ENCODE assay signal across 8 mouse cellular contexts in genomic region chr6:56703931-56704900, GRCm38 (mm10). TPM values are rescaled to one million over a fixed set of nuclear protein-coding genes. Genes with fewer than 3 reads are reported as not detected.
A peak's percentile ranks its signal among the peaks of the same experiment; 100 is the strongest.
DNase-seq lines count a peak whose midpoint lies in the region; ATAC-seq lines count a peak whose summit lies in the region.

Lsm5 (minus strand) TSS chr6:56704710.

- ATAC-seq in intestine, embryonic 14.5 days (replicated peaks; ENCODE audit: low FRiP score, low TSS enrichment, low read depth) = peak; percentile 92

- under 1% methylated on average over 46 of the region's 46 CpGs for WGBS in intestine, embryonic 14.5 days

- no peaks in the 10 kb centered on the region for H3K9me3 ChIP-seq in intestine, embryonic 14.5 days (ENCODE audit: control insufficient read depth, low read length)

- peak within 1 kb of the TSS; percentile 84 for H3K4me3 ChIP-seq in intestine, embryonic 14.5 days (ENCODE audit: low read depth, low read length)

- H3K36me3 ChIP-seq in intestine, embryonic 14.5 days (ENCODE audit: control insufficient read depth, insufficient read depth, low read length) = no peaks in the 10 kb centered on the region

- peak; percentile 88 to 96 for DNase-seq in adrenal gland, adult (ENCODE audit: inconsistent age in 2 of 2, low spot score in 1 of 2)
- peak; percentile 96 for DNase-seq in embryo, embryonic 10.5 days (ENCODE audit: low spot score)
- peak; percentile 75 for DNase-seq in gastrocnemius, postnatal 14 days
- peak; percentile 88 for DNase-seq in intestine, embryonic 14.5 days (ENCODE audit: low spot score)
- DNase-seq in left cerebral cortex, postnatal 14 days (ENCODE audit: low spot score in 2 of 2) = peak; percentile 89 to 90
- peak; percentile 95 for DNase-seq in mesoderm, embryonic 11.5 days (ENCODE audit: low read depth, low spot score)
- peak; percentile 72 to 81 for DNase-seq in right cerebral cortex, postnatal 36 days (ENCODE audit: low spot score in 2 of 2)
- peak; percentile 84 for DNase-seq in yolk sac, embryonic 10.5 days (ENCODE audit: low spot score)

- H3K27ac ChIP-seq in intestine, embryonic 14.5 days (ENCODE audit: low read depth) = no peak within 1 kb of the TSS

- H3K4me2 ChIP-seq in intestine, embryonic 14.5 days (ENCODE audit: low read length) = peak within 1 kb of the TSS; percentile 83

- peak within 1 kb of the TSS; percentile 64 for H3K9ac ChIP-seq in intestine, embryonic 14.5 days (ENCODE audit: low read length)

- no peaks in the 10 kb centered on the region for H3K27me3 ChIP-seq in intestine, embryonic 14.5 days (replicated peaks; ENCODE audit: control insufficient read depth, insufficient read depth, low read length)

- H3K4me1 ChIP-seq in intestine, embryonic 14.5 days (replicated peaks; ENCODE audit: control insufficient read depth, insufficient read depth, low read length) = peaks cover 5% of the 10 kb centered on the region; the same call in 1 of the 2 replicates

- intact Hi-C loops in gastrocnemius, postnatal 14 days (cut with DNase I; ENCODE audit: low total_unique reads) = no loop called here
- intact Hi-C loops in left cerebral cortex, postnatal 14 days (cut with DNase I) = no loop called here

RNA-seq across cellular contexts. Expression of gene Lsm5, which starts in this region (rescaled TPM):
- 10 to 100 TPM; 15.9 to 17.0 TPM for total RNA-seq in gastrocnemius, postnatal 14 days (2021)
- polyA plus RNA-seq in intestine, embryonic 14.5 days (2014; fragmentation: Nextera tagmentation; extraction: Ambion mirVana) = 146 TPM in 2 replicates
- total RNA-seq in left cerebral cortex, postnatal 14 days (2021) = 10 to 100 TPM; 16.9 to 18.7 TPM
